Mouse (Mus musculus) small intestine, adult 2 months (tissue): ENCODE data around the gene Hdac9.

Source experiments
- CTCF ChIP-seq: fragments of 200-500 bp; IDR thresholded peaks from 2 replicates; pipeline ENCODE4 v1.5.1; 2012; ENCODE audit warnings: low read depth, mild to moderate bottlenecking, control low read depth, inconsistent platforms, low read length, moderate library complexity, mixed read lengths; ENCODE audit not compliant: insufficient replicate concordance, insufficient read length; ENCODE audit errors: extremely low read depth
- POLR2A ChIP-seq: fragments of 200-500 bp; IDR thresholded peaks from 2 replicates; pipeline ENCODE4 v1.6.1; 2012; ENCODE audit warnings: low read depth, mild to moderate bottlenecking, control low read depth, inconsistent platforms, low read length, moderate library complexity

GRCm38 (mm10) chr12:34191246-34191645, 725.6 kb downstream of the Hdac9 start:
- TF ChIP-seq CTCF (no peak), POLR2A (no peak)
